Mouse (Mus musculus) heart, embryonic 16.5 days (tissue): ENCODE measurements at regions not wholly inside any gene's neighbourhood (a gene's known extent, or its start where the extent isn't known, plus 50 kb on each side); places are given as distances from the start of the nearest gene placed in this dataset.

Experiments
- ATAC-seq: fragments of 200-750 bp; cut with Nextera tagmentation; replicated peaks from 2 replicates; pipeline ENCODE4 v1.8.0; 2017; ENCODE audit warnings: moderate number of reproducible peaks; ENCODE audit not compliant: insufficient read depth, low FRiP score; ENCODE audit errors: extremely low read depth
- H3K27ac ChIP-seq: fragments of 300-500 bp; sonication (generic); 2 replicates; pipeline ENCODE4 v1.5.1; 2014; ENCODE audit warnings: mild to moderate bottlenecking, low read length, control low read depth, moderate library complexity
- H3K27me3 ChIP-seq: fragments of 300-500 bp; sonication (generic); 2 replicates; pipeline ENCODE4 v1.6.1; 2014; ENCODE audit warnings: low read length, mixed read lengths; ENCODE audit not compliant: control insufficient read depth, insufficient read depth
- H3K36me3 ChIP-seq: fragments of 300-500 bp; sonication (generic); 2 replicates; pipeline ENCODE4 v1.6.1; 2014; ENCODE audit not compliant: control insufficient read depth, insufficient read depth
- H3K4me1 ChIP-seq: fragments of 300-500 bp; sonication (generic); 2 replicates; pipeline ENCODE4 v1.6.1; 2014; ENCODE audit warnings: low read length, mixed read lengths; ENCODE audit not compliant: control insufficient read depth, insufficient read depth
- H3K4me2 ChIP-seq: fragments of 300-500 bp; sonication (generic); 2 replicates; pipeline ENCODE4 v1.6.1; 2014; ENCODE audit warnings: low read depth, mild to moderate bottlenecking, control low read depth, low read length
- H3K4me3 ChIP-seq: fragments of 300-500 bp; sonication (generic); 2 replicates; pipeline ENCODE4 v1.5.1; 2014; ENCODE audit warnings: mild to moderate bottlenecking, control low read depth, low read length
- H3K9ac ChIP-seq: fragments of 300-500 bp; sonication (generic); 2 replicates; pipeline ENCODE4 v1.6.1; 2014; ENCODE audit warnings: low read length, control low read depth
- H3K9me3 ChIP-seq: fragments of 300-500 bp; sonication (generic); replicated peaks from 2 replicates; pipeline ENCODE4 v1.6.1; 2016; ENCODE audit warnings: low read length; ENCODE audit not compliant: control insufficient read depth
- WGBS: fragments of 180-500 bp; shearing (Covaris S2); extraction: QIAGEN DNeasy Blood & Tissue Kit; methylation state at CpG from one replicate; pipeline ENCODE4 v1.1.7; 2014; 5-methylcytosine and 5-hydroxymethylcytosine counted together

DNA sequence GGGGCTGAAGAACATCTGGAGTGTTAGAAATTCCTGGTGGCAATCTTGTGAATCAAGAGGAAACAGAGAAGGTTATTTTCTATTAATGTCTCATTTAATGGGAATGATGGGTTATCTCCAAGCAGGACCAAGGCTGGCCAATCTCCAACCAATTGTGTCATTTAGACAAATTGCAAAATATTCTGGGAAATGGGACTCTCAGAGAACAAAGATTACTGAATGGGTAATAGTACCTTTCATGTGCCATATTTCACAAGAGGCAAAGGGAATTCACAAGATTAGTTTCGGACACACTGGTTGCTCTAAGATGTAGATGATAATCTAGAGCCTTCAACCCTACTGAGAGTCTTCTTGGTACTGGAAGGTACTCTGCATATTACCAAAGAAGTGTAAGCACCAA lies 155.3 kb downstream of the Csl start:
- Histone ChIP-seq H3K27ac (no peak overlapping the region), H3K4me2 (no peak overlapping the region), H3K4me3 (no peak overlapping the region), H3K4me1 (no peaks in the 10 kb centered on the region), H3K36me3 (no peaks in the 10 kb centered on the region), H3K9ac (no peak overlapping the region), H3K27me3 (no peaks in the 10 kb centered on the region), H3K9me3 (no peaks in the 10 kb centered on the region)
- WGBS, result 86% methylated on average over 1 of the region's 1 CpGs
- no peak for ATAC-seq

DNA sequence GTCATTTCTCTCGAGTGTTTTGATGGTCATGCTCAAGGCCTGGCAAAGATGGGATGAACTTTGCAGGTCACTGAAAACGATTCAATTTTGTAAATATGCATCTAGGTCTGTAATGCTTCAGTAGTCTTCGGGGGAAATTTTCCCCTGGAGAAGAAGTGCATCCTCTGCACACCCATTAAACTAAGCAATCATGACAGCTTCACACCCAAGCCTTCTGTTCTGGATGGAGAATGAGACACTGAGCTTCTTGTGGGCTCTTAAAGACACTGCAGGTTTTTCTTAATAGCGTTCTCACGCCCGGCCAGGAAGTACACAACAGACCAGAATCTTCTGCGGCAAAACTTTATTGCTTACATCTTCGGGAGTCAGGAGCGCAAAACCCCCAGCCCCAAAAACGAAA lies 151.0 kb downstream of the Csl start:
- Histone ChIP-seq H3K9me3 (peaks cover 5% of the 10 kb centered on the region; the same call in 1 of the 2 replicates), H3K4me3 (no peak overlapping the region), H3K27me3 (no peaks in the 10 kb centered on the region), H3K4me1 (no peaks in the 10 kb centered on the region), H3K4me2 (no peak overlapping the region), H3K36me3 (peaks cover 3% of the 10 kb centered on the region; the same call in 1 of the 2 replicates), H3K9ac (no peak overlapping the region), H3K27ac (no peak overlapping the region)
- 83% methylated on average over 10 of the region's 10 CpGs for WGBS
- no peak for ATAC-seq

DNA sequence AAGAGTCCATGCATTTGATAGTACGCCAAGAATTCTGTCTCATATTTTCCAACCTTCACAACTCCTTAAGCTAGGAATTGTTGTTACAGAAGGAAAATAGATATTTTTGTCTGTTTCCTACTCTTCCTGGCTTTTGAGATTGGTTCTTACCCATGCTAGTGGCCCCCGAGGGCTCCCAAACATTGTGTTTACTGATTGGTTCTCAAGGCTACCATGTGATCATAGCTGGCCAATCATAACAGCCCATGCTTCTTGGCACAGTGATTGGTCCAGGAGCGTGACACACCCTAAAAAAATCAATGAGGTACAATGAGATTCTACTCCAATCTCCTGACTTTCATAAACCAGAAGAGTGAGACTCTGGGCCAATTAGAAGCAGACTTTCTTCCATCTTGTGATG lies 150.0 kb downstream of the Csl start:
- ATAC-seq, result no peak
- Histone ChIP-seq H3K36me3 (peaks cover 3% of the 10 kb centered on the region; the same call in 1 of the 2 replicates), H3K27ac (no peak overlapping the region), H3K4me1 (no peaks in the 10 kb centered on the region), H3K4me3 (no peak overlapping the region), H3K27me3 (no peaks in the 10 kb centered on the region), H3K4me2 (no peak overlapping the region), H3K9ac (no peak overlapping the region), H3K9me3 (peaks cover 5% of the 10 kb centered on the region; the same call in 1 of the 2 replicates)
- 88% methylated on average over 3 of the region's 3 CpGs for WGBS

DNA sequence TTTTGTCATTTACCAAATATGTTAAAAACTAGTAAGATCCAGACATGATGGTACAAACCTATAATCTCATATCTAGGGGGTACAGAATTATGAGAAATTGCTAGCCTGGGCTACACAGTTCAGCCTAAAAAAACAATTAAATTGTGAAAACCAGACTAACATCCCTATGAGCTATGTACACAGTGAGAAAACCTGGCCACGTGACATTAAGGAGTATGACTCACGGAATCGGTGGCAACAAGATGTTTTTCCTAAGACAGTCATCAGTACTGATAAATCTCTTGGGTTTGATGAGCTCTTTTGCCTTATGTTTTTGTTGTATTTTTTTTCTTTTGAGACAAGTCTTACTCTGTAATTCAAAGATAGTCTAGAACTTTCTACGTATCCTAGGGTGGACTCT lies 148.6 kb downstream of the Csl start:
- H3K9me3 ChIP-seq, result peaks cover 5% of the 10 kb centered on the region; the same call in 1 of the 2 replicates
- no peaks in the 10 kb centered on the region for H3K4me1 ChIP-seq
- no peak overlapping the region for H3K27ac ChIP-seq
- H3K36me3 ChIP-seq, result peaks cover 3% of the 10 kb centered on the region; the same call in 1 of the 2 replicates
- no peaks in the 10 kb centered on the region for H3K27me3 ChIP-seq
- 82% methylated on average over 4 of the region's 4 CpGs for WGBS
- H3K4me2 ChIP-seq, result no peak overlapping the region
- no peak overlapping the region for H3K4me3 ChIP-seq
- no peak overlapping the region for H3K9ac ChIP-seq
- no peak for ATAC-seq

DNA sequence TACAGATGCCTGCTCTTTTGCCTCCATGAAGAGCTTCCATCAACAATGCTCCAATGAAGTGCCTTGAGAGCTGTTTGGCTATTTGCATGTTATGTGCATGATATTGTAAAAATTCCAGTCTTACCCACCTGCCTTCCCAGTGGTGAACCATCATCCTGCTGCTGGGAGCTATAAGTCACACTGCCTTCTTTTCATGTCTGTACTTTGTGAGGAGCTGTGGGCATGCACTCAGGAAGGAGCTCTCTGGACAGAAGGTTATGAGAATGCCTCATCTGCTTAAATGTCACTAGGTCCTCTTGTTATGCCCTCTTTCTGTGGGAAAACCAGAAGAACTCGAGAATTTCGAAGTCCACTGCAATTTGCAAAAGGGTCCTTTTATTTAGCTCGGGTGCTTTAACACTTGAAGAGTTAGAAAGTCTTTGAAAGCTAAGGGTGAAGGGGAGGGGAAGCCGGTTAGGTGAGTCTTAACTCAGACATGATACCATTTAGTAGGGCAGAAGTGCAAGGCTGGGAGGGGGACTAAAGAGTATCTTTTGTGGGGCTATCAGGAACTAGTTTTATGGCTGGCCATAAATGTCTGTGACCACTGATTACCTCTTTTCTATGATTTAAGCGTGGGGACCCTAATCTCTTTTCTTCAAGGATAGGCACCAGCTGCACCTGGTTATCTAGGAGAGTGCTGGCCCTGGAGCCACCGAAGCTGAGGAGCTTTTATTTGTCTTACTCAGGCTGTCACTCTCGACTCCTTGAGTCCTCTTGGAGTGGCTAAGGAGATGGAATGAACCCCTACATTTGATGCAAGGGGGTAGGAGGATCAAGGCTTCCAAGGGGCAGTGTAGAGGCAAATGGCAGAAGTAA lies 144.8 kb downstream of the Csl start:
- WGBS, result 46% methylated on average over 7 of the region's 7 CpGs
- Histone ChIP-seq H3K36me3 (peaks cover 3% of the 10 kb centered on the region; the same call in 1 of the 2 replicates), H3K9ac (no peak overlapping the region), H3K9me3 (peaks cover 5% of the 10 kb centered on the region; the same call in 1 of the 2 replicates), H3K4me2 (no peak overlapping the region), H3K4me3 (no peak overlapping the region), H3K27me3 (no peaks in the 10 kb centered on the region), H3K4me1 (no peaks in the 10 kb centered on the region), H3K27ac (no peak overlapping the region)
- ATAC-seq, result no peak

DNA sequence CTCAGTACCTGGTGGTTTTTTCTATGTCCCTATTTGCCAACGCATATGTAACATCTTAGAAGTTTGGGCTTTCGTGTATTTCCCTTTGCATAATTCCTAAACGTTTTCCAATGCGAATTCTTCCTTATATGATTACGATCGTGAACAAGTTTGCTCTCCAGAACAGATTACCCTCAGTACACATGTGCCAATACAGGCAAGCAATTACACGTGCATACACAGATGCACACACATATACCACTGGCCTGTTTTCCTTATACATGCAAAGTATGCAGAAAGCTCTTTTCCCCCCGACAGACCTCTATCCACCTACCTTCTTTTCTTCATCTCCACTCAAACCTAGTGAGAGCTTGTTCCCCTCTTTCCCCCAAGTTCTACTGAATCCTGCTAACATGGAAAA lies 144.1 kb downstream of the Csl start:
- ATAC-seq, result no peak
- H3K27me3 ChIP-seq, result no peaks in the 10 kb centered on the region
- WGBS, result 79% methylated on average over 8 of the region's 8 CpGs
- no peak overlapping the region for H3K9ac ChIP-seq
- peaks cover 5% of the 10 kb centered on the region; the same call in 1 of the 2 replicates for H3K9me3 ChIP-seq
- no peaks in the 10 kb centered on the region for H3K4me1 ChIP-seq
- H3K27ac ChIP-seq, result no peak overlapping the region
- H3K36me3 ChIP-seq, result peaks cover 3% of the 10 kb centered on the region; the same call in 1 of the 2 replicates
- no peak overlapping the region for H3K4me2 ChIP-seq
- no peak overlapping the region for H3K4me3 ChIP-seq

DNA sequence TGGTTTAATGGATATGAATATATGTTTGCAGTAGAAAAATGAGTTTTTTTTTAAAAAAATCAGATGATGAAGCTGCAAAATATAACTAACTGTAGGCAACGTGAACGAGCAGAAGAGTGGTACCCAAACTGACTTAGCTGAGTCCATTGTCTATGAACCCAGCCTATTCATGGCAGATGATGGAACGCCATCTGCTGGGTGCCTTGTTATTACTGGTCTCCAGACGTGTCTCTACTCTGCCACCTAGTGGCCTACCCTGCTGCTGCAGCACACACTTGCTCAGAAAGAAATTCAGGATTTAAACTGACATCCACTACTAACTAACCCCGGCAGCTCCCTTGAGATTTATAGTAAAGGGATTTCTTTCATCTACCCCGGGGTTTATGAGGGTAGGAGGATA lies 143.7 kb downstream of the Csl start:
- Histone ChIP-seq H3K4me3 (no peak overlapping the region), H3K9ac (no peak overlapping the region), H3K4me1 (no peaks in the 10 kb centered on the region), H3K4me2 (no peak overlapping the region), H3K9me3 (peaks cover 5% of the 10 kb centered on the region; the same call in 1 of the 2 replicates), H3K27me3 (no peaks in the 10 kb centered on the region), H3K36me3 (peaks cover 3% of the 10 kb centered on the region; the same call in 1 of the 2 replicates), H3K27ac (no peak overlapping the region)
- no peak; the same call in 1 of the 2 replicates for ATAC-seq
- 14% methylated on average over 6 of the region's 6 CpGs for WGBS

DNA sequence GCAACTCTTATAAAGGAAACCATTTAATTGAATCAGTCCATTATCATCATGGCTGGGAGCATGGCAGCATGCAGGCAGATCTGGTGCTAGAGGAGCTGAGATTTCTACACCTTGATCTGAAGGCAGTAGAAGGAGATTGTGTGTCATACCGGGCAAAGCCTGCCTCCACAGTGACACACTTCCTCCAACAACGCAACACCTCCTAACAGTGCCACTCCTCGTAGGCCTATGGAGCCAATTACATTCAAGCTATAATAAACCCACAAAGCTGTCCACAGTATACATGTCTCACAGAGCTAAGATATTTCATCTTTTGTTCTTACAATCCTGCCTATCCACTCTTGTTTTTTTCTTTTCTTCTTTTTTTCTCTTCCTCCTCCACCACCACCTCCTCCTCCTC lies 141.8 kb downstream of the Csl start:
- Histone ChIP-seq H3K4me3 (no peak overlapping the region), H3K4me2 (no peak overlapping the region), H3K9me3 (peaks cover 5% of the 10 kb centered on the region; the same call in 1 of the 2 replicates), H3K4me1 (no peaks in the 10 kb centered on the region), H3K27ac (no peak overlapping the region), H3K36me3 (peaks cover 3% of the 10 kb centered on the region; the same call in 1 of the 2 replicates), H3K9ac (no peak overlapping the region), H3K27me3 (no peaks in the 10 kb centered on the region)
- 74% methylated on average over 3 of the region's 3 CpGs for WGBS
- ATAC-seq, result no peak

DNA sequence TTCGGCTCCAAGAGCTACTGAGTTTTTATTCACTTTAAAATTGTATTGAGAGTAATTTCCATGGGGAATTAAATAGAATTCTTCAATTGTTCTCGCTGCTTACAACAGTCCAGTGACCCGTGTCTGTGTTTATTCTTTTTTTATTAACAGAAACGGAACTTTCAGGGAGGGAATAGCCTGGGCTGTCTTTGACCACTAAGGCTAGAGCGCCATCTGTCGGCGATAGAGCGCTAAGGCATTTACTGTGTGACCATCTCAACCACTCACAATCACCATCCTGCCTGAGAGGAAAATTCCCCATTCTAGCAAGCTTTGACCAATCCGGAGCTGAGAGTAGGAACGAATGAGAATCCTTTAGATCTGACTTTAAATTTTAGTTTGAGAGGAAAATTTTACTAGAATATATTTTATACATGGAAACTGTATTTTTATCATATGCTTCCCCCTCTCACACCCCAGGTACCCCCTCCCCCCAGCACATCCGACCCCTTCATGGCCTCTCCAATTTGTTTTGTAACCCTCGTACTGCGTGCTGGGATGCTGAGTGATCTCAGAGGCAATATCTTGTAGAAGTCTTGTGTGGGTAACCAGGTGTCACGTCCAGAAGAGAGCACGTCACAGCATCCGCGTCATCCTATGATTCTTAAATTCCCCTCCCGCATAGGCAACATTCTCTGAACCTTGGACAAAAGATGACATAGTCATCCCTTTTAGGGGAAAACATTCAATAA lies 139.9 kb downstream of the Csl start:
- Histone ChIP-seq H3K4me1 (no peaks in the 10 kb centered on the region), H3K4me2 (peak overlapping the region; percentile 8), H3K4me3 (no peak overlapping the region), H3K9me3 (no peaks in the 10 kb centered on the region), H3K27ac (no peak overlapping the region), H3K27me3 (no peaks in the 10 kb centered on the region), H3K9ac (no peak overlapping the region), H3K36me3 (no peaks in the 10 kb centered on the region)
- peak; percentile 63; the same call in 1 of the 2 replicates for ATAC-seq
- 43% methylated on average over 18 of the region's 18 CpGs for WGBS
